ENCODE assay signal across 29 mouse cellular contexts in the genomic region with DNA sequence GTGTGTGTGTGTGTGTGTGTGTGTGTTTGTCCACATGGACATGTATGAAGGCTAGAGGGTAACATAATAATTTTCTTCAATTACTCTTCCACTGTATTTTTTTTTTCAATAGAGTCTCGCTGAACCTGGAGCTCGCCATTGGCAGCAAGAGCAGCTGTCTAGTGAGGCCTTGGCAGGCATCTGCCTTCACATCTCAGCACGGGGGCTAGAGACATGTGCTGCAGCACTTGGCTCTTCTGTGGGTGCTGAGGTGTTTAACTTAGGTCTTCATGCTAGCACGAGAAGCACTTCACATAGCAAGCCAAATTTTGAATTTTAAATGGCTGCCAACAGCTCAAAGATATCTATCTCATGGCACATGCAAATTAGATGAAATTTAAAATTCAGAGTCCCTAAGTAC.
DNase-seq lines count a peak whose midpoint lies in the region; ATAC-seq and TF ChIP-seq lines count a peak whose summit lies in the region.
"Had no signal": no experiment of that assay in that cellular context is flagged by ENCODE, and none has a peak within 500 bp of the region (broad histone marks: within the 10 kb centered on the region; RNA-seq: fewer than 3 reads in every experiment).

No protein-coding gene starts in this region.

- H3K27ac ChIP-seq in forebrain, postnatal 0 days (ENCODE audit: low read depth, low read length), result no peak overlapping the region
- no peak overlapping the region for H3K27ac ChIP-seq in forebrain, embryonic 15.5 days (replicated peaks)
- H3K27ac ChIP-seq in liver, postnatal 0 days (ENCODE audit: low read depth), result no peak overlapping the region
- H3K27ac ChIP-seq: heart, embryonic 15.5 days; kidney, postnatal 0 days; limb, embryonic 10.5 days; limb, embryonic 15.5 days; liver, embryonic 14.5 days; midbrain, embryonic 10.5 days; neural tube, embryonic 12.5 days; stomach, postnatal 0 days had no signal

- peak; percentile 32 for DNase-seq in cerebellum, adult 11-12 months
- no peak for DNase-seq in cerebellum, adult 11 months
- peak; percentile 23 for DNase-seq in forebrain, postnatal 0 days
- DNase-seq in brain, adult 2 months (ENCODE audit: low read depth, low spot score), result peak; percentile 54
- peak; percentile 27 for DNase-seq in cerebellum, adult 9-11 months
- DNase-seq in liver, result no peak
- no peak for DNase-seq in liver, postnatal 0 days
- DNase-seq: adrenal gland, adult 8-10 months; gastrocnemius, postnatal 14 days; kidney, adult 8-10 months; kidney, postnatal 4 days; lung, embryonic 14.5 days; right cerebral cortex, adult 18-20 months; right cerebral cortex, postnatal 4 days; thymus, adult 18-20 months; thymus, postnatal 25 days had no signal

- TF ChIP-seq CTCF in forebrain, postnatal 0 days (IDR thresholded peaks at IDR 0.05; ENCODE audit: low read depth), result no peak
- no peak for TF ChIP-seq CTCF in liver, postnatal 0 days (IDR thresholded peaks at IDR 0.05; ENCODE audit: low read depth)

- no peak overlapping the region for H3K4me3 ChIP-seq in forebrain, postnatal 0 days (ENCODE audit: low read depth, low read length)
- H3K4me3 ChIP-seq in forebrain, embryonic 15.5 days, result no peak overlapping the region
- H3K4me3 ChIP-seq in liver, postnatal 0 days (ENCODE audit: low read depth, low read length), result no peak overlapping the region
- H3K4me3 ChIP-seq: heart, embryonic 15.5 days; limb, embryonic 10.5 days; limb, embryonic 15.5 days; midbrain, embryonic 10.5 days; myocyte; neural tube, embryonic 12.5 days had no signal

- ATAC-seq in forebrain, postnatal 0 days, result peak; percentile 77
- no peak; the same call in 1 of the 2 replicates for ATAC-seq in forebrain, embryonic 15.5 days (replicated peaks)
- no peak for ATAC-seq in liver, postnatal 0 days
- ATAC-seq: intestine, embryonic 16.5 days; midbrain, embryonic 16.5 days had no signal

- no peaks in the 10 kb centered on the region for H3K4me1 ChIP-seq in forebrain, postnatal 0 days (ENCODE audit: insufficient read depth)
- no peaks in the 10 kb centered on the region for H3K4me1 ChIP-seq in forebrain, embryonic 15.5 days
- no peaks in the 10 kb centered on the region for H3K4me1 ChIP-seq in liver, postnatal 0 days (ENCODE audit: insufficient read depth)
- H3K4me1 ChIP-seq: heart, embryonic 15.5 days; limb, embryonic 10.5 days; limb, embryonic 15.5 days; midbrain, embryonic 10.5 days; neural tube, embryonic 12.5 days had no signal

- H3K4me2 ChIP-seq in forebrain, postnatal 0 days (ENCODE audit: low read depth), result no peak overlapping the region
- H3K4me2 ChIP-seq in forebrain, embryonic 15.5 days (replicated peaks), result no peak overlapping the region
- no peak overlapping the region for H3K4me2 ChIP-seq in liver, postnatal 0 days (ENCODE audit: low read depth, low read length)
- H3K4me2 ChIP-seq: heart, embryonic 15.5 days; limb, embryonic 15.5 days; lung, embryonic 14.5 days; neural tube, embryonic 12.5 days had no signal

- WGBS in forebrain, postnatal 0 days, result 48% methylated on average over 4 of the region's 4 CpGs
- WGBS in forebrain, embryonic 15.5 days, result 57% methylated on average over 4 of the region's 4 CpGs
- WGBS in liver, postnatal 0 days (ENCODE audit: insufficient replicate concordance), result 63% methylated on average over 4 of the region's 4 CpGs

- no peaks in the 10 kb centered on the region for H3K36me3 ChIP-seq in forebrain, postnatal 0 days (ENCODE audit: insufficient read depth)
- no peaks in the 10 kb centered on the region for H3K36me3 ChIP-seq in forebrain, embryonic 15.5 days
- H3K36me3 ChIP-seq in liver, postnatal 0 days (replicated peaks; ENCODE audit: insufficient read depth, low read length), result no peaks in the 10 kb centered on the region
- H3K36me3 ChIP-seq: G1E; heart, embryonic 15.5 days; limb, embryonic 10.5 days; limb, embryonic 15.5 days; midbrain, embryonic 10.5 days; neural tube, embryonic 12.5 days had no signal

- H3K27me3 ChIP-seq in forebrain, postnatal 0 days (ENCODE audit: insufficient read depth, low read length), result no peaks in the 10 kb centered on the region
- H3K27me3 ChIP-seq in forebrain, embryonic 15.5 days, result no peaks in the 10 kb centered on the region
- no peaks in the 10 kb centered on the region for H3K27me3 ChIP-seq in liver, postnatal 0 days (ENCODE audit: insufficient read depth, low read length)
- H3K27me3 ChIP-seq: heart, embryonic 15.5 days; limb, embryonic 15.5 days; neural tube, embryonic 12.5 days had no signal

- no peak for TF ChIP-seq EP300 in liver, postnatal 0 days (IDR thresholded peaks at IDR 0.05; ENCODE audit: low read depth)

- no peaks in the 10 kb centered on the region for H3K9me3 ChIP-seq in forebrain, postnatal 0 days (ENCODE audit: low read length)
- no peaks in the 10 kb centered on the region for H3K9me3 ChIP-seq in forebrain, embryonic 15.5 days
- H3K9me3 ChIP-seq in liver, postnatal 0 days (ENCODE audit: low read length), result no peaks in the 10 kb centered on the region
- H3K9me3 ChIP-seq: G1E; heart, embryonic 15.5 days; limb, embryonic 10.5 days; limb, embryonic 15.5 days; midbrain, embryonic 10.5 days; neural tube, embryonic 12.5 days had no signal

- no peak overlapping the region for H3K9ac ChIP-seq in forebrain, postnatal 0 days
- H3K9ac ChIP-seq in forebrain, embryonic 15.5 days (replicated peaks), result no peak overlapping the region
- no peak overlapping the region for H3K9ac ChIP-seq in liver, postnatal 0 days (replicated peaks)
- H3K9ac ChIP-seq: heart, embryonic 15.5 days; limb, embryonic 15.5 days; liver, embryonic 14.5 days; lung, embryonic 14.5 days; neural tube, embryonic 12.5 days had no signal

Comparison
In these comparisons a context has a peak if more than half of its experiments do, and no peak if none do; other contexts are left out.
1. DNase-seq: peak in cerebellum, adult 11-12 months (single experiment), forebrain, postnatal 0 days (single experiment), brain, adult 2 months (single experiment) and cerebellum, adult 9-11 months (single experiment); none in cerebellum, adult 11 months (single experiment), liver (single experiment) and liver, postnatal 0 days (single experiment).